Mouse (Mus musculus) liver, embryonic 11.5 days (tissue): Measurements from ENCODE around the gene Gm44965. TPM values are rescaled to one million over a fixed set of nuclear protein-coding genes. Genes with fewer than 3 reads are reported as not detected.

ENCODE experiments used
- ATAC-seq: fragments of 200-750 bp; cut with Nextera tagmentation; replicated peaks from 2 replicates; pipeline ENCODE4 v1.8.0; 2017; ENCODE audit warnings: moderate number of reproducible peaks, mild to moderate bottlenecking, moderate TSS enrichment, moderate library complexity; ENCODE audit not compliant: low FRiP score
- DNase-seq: peaks from one replicate; pipeline ENCODE4 v3.0.0-alpha.2; 2017; ENCODE audit warnings: low spot score
- H3K27ac ChIP-seq: fragments of 300-500 bp; sonication (generic); 2 replicates; pipeline ENCODE4 v1.5.1; 2014; ENCODE audit warnings: mild to moderate bottlenecking, low read depth, low read length, control low read depth
- H3K27me3 ChIP-seq: fragments of 300-500 bp; sonication (generic); replicated peaks from 2 replicates; pipeline ENCODE4 v1.6.1; 2014; ENCODE audit warnings: low read length, mixed read lengths; ENCODE audit not compliant: control insufficient read depth, insufficient read depth
- H3K36me3 ChIP-seq: fragments of 300-500 bp; sonication (generic); 2 replicates; pipeline ENCODE4 v1.6.1; 2014; ENCODE audit warnings: mild to moderate bottlenecking, low read length, moderate library complexity, mixed read lengths; ENCODE audit not compliant: control insufficient read depth, insufficient read depth
- H3K4me1 ChIP-seq: fragments of 300-500 bp; sonication (generic); replicated peaks from 2 replicates; pipeline ENCODE4 v1.6.1; 2014; ENCODE audit warnings: low read length, mixed read lengths; ENCODE audit not compliant: control insufficient read depth, insufficient read depth
- H3K4me2 ChIP-seq: fragments of 300-500 bp; sonication (generic); 2 replicates; pipeline ENCODE4 v1.6.1; 2014; ENCODE audit warnings: mild to moderate bottlenecking, control low read depth, moderate library complexity
- H3K4me3 ChIP-seq: fragments of 300-500 bp; sonication (generic); 2 replicates; pipeline ENCODE4 v1.5.1; 2014; ENCODE audit warnings: low read depth, low read length, control low read depth
- H3K9ac ChIP-seq: fragments of 300-500 bp; sonication (generic); 2 replicates; pipeline ENCODE4 v1.6.1; 2014; ENCODE audit warnings: low read depth, low read length, control low read depth
- H3K9me3 ChIP-seq: fragments of 300-500 bp; sonication (generic); 2 replicates; pipeline ENCODE4 v1.6.1; 2016; ENCODE audit warnings: low read length, inconsistent platforms, mixed read lengths; ENCODE audit not compliant: control insufficient read depth
- WGBS: fragments of 180-500 bp; shearing (Covaris S2); extraction: QIAGEN DNeasy Blood & Tissue Kit; methylation state at CpG from one replicate; pipeline ENCODE4 v1.1.7; 2014; 5-methylcytosine and 5-hydroxymethylcytosine counted together
- polyA plus RNA-seq: library from polyadenylated mRNA; unstranded; fragments of >200 nt; fragmentation: Nextera tagmentation; extraction: Ambion mirVana; gene quantifications from 2 replicates; pipeline ENCODE4 v1.2.1, GENCODE M21; 2014

Gm44965 gene
- polyA plus RNA-seq, 1 experiment from 2014 or later = not detected

- DNase-seq = peak; percentile 21
- H3K27me3 ChIP-seq = no peaks in the 10 kb centered on the region
- H3K36me3 ChIP-seq = no peaks in the 10 kb centered on the region
- H3K9me3 ChIP-seq = no peaks in the 10 kb centered on the region
- no peak overlapping the region for H3K4me3 ChIP-seq
- H3K4me2 ChIP-seq = no peak overlapping the region
- 66% methylated on average over 6 of the region's 6 CpGs for WGBS
- no peak overlapping the region for H3K9ac ChIP-seq
- H3K4me1 ChIP-seq = no peaks in the 10 kb centered on the region; the same call in 1 of the 2 replicates
- H3K27ac ChIP-seq = no peak overlapping the region
- no peak for ATAC-seq
These were observed 44.2 kb downstream of the Gm44965 start for GRCm38 (mm10) chr6:48637811-48638500.

DNA sequence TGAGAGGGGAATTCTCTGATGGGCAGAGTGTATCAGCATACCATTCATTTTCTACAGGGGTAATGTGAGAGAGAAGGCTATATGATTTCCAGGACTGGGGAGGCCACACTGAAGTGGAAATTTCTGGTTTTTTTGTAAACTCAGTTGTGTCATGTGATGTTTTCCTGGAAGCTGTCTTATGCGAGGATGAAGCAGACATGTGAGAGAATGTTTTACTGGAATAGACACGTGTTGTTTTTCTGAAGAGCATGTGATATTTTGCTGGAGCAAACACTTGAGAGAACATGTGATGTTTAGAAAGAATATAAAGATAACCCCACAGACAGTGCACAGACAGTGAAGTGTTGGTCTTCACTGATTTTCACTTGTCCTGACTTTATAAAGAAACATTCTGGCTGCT lies 44.8 kb downstream of the Gm44965 start:
- H3K9ac ChIP-seq = no peak overlapping the region
- 64% methylated on average over 2 of the region's 2 CpGs for WGBS
- no peaks in the 10 kb centered on the region; the same call in 1 of the 2 replicates for H3K4me1 ChIP-seq
- H3K36me3 ChIP-seq = no peaks in the 10 kb centered on the region
- DNase-seq (peak; percentile 23), ATAC-seq (no peak)
- H3K27ac ChIP-seq = no peak overlapping the region
- no peak overlapping the region for H3K4me2 ChIP-seq
- H3K4me3 ChIP-seq = no peak overlapping the region
- no peaks in the 10 kb centered on the region for H3K9me3 ChIP-seq
- H3K27me3 ChIP-seq = no peaks in the 10 kb centered on the region

DNA sequence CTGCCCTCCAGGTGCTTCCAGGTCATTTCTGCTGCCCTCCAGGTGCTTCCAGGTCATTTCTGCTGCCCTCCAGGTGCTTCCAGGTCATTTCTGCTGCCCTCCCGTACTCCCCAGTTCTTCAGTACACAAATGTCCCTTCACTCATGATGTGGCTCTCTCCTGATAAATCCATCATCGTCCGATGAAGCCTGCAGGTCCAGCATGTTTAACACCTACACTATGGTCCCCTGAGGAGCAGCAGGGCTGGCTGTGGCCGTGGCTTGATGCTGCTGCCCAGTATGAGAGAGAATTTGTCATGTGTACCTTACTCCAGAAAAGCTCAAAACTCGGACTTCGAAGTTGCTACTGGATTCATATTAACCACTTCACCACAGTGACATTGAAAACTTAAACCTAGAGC lies 47.6 kb downstream of the Gm44965 start:
- H3K9ac ChIP-seq = no peak overlapping the region
- H3K9me3 ChIP-seq = no peaks in the 10 kb centered on the region
- DNase-seq (peak; percentile 12), ATAC-seq (no peak)
- no peak overlapping the region for H3K4me2 ChIP-seq
- H3K36me3 ChIP-seq = no peaks in the 10 kb centered on the region
- H3K4me1 ChIP-seq = no peaks in the 10 kb centered on the region
- no peak overlapping the region for H3K27ac ChIP-seq
- H3K4me3 ChIP-seq = no peak overlapping the region
- H3K27me3 ChIP-seq = no peaks in the 10 kb centered on the region
- WGBS = 71% methylated on average over 6 of the region's 6 CpGs

- 0 out of 2 replicates have a peak, but pooled peaks cover 4% of the 10 kb centered on the region for H3K4me1 ChIP-seq
- 23% methylated on average over 4 of the region's 4 CpGs for WGBS
- H3K9me3 ChIP-seq = no peaks in the 10 kb centered on the region
- H3K36me3 ChIP-seq = no peaks in the 10 kb centered on the region
- no peaks in the 10 kb centered on the region for H3K27me3 ChIP-seq
- no peak overlapping the region for H3K9ac ChIP-seq
- no peak overlapping the region for H3K27ac ChIP-seq
- ATAC-seq = no peak
- H3K4me3 ChIP-seq = no peak overlapping the region
- no peak for DNase-seq
- no peak overlapping the region for H3K4me2 ChIP-seq
These were observed 49.1 kb downstream of the Gm44965 start for GRCm38 (mm10) chr6:48642764-48643292.

- Histone ChIP-seq H3K27me3 (no peaks in the 10 kb centered on the region), H3K4me2 (no peak overlapping the region), H3K9me3 (no peaks in the 10 kb centered on the region), H3K27ac (no peak overlapping the region), H3K4me1 (0 out of 2 replicates have a peak, but pooled peaks cover 4% of the 10 kb centered on the region), H3K4me3 (no peak overlapping the region), H3K36me3 (no peaks in the 10 kb centered on the region), H3K9ac (no peak overlapping the region)
- ATAC-seq = no peak
- WGBS = 8% methylated on average over 12 of the region's 12 CpGs
- DNase-seq = peak; percentile 58
These were observed 52.0 kb downstream of the Gm44965 start for GRCm38 (mm10) chr6:48645660-48646308.

DNA sequence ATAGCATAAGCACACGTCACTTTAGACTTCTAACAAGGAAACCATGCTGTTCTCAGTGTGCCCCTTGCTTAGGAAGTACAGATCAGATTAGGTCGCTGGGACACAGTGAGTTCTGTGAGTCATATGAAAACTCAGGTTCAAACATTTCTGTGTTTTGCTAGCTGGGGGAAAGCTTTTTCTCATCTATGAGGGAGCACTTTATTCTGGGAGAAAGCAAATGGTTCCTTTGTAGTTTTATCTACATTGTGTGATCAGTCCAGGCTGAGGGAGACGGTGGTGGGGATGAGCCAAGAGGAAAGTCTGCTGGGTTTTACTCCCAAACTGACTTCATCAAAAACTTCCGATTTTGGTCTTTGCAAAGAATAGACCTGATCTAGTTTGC lies 52.6 kb downstream of the Gm44965 start:
- H3K9ac ChIP-seq = no peak overlapping the region
- no peak overlapping the region for H3K4me3 ChIP-seq
- no peak overlapping the region for H3K4me2 ChIP-seq
- H3K4me1 ChIP-seq = 0 out of 2 replicates have a peak, but pooled peaks cover 4% of the 10 kb centered on the region
- H3K9me3 ChIP-seq = no peaks in the 10 kb centered on the region
- ATAC-seq = no peak
- no peak overlapping the region for H3K27ac ChIP-seq
- H3K36me3 ChIP-seq = no peaks in the 10 kb centered on the region
- 68% methylated on average over 4 of the region's 4 CpGs for WGBS
- no peaks in the 10 kb centered on the region for H3K27me3 ChIP-seq
- DNase-seq = no peak

GRCm38 (mm10) chr6:48646995-48647394 lies 53.3 kb downstream of the Gm44965 start, which contains the start of gene Gimap8:
Gene Gimap8 (plus strand): TSS chr6:48647234.
- DNase-seq (no peak), ATAC-seq (no peak)
- Histone ChIP-seq H3K9me3 (no peaks in the 10 kb centered on the region), H3K27me3 (no peaks in the 10 kb centered on the region), H3K9ac (no peak within 1 kb of the TSS), H3K4me1 (0 out of 2 replicates have a peak, but pooled peaks cover 4% of the 10 kb centered on the region), H3K27ac (no peak within 1 kb of the TSS), H3K36me3 (no peaks in the 10 kb centered on the region), H3K4me2 (peak within 1 kb of the TSS; percentile 21; the same call in 1 of the 2 replicates), H3K4me3 (no peak within 1 kb of the TSS)
- WGBS = 31% methylated on average over 3 of the region's 3 CpGs

- no peak overlapping the region for H3K4me3 ChIP-seq
- WGBS = 74% methylated on average over 2 of the region's 2 CpGs
- no peak overlapping the region; the same call in 1 of the 2 replicates for H3K4me2 ChIP-seq
- H3K9ac ChIP-seq = no peak overlapping the region
- DNase-seq (no peak), ATAC-seq (no peak)
- H3K4me1 ChIP-seq = 0 out of 2 replicates have a peak, but pooled peaks cover 4% of the 10 kb centered on the region
- H3K27me3 ChIP-seq = no peaks in the 10 kb centered on the region
- H3K36me3 ChIP-seq = no peaks in the 10 kb centered on the region
- no peak overlapping the region for H3K27ac ChIP-seq
- H3K9me3 ChIP-seq = no peaks in the 10 kb centered on the region
These were observed 53.9 kb downstream of the Gm44965 start for GRCm38 (mm10) chr6:48647611-48648010.
